Mouse (Mus musculus): Measurements from ENCODE around the gene Tmem215. TPM values are rescaled to one million over a fixed set of nuclear protein-coding genes. Genes with fewer than 3 reads are reported as not detected.

Tmem215 gene
- polyA plus RNA-seq (2015; fragmentation: Nextera tagmentation; extraction: Ambion mirVana): 0.05 and 0.23 TPM in 2 replicates

DNA sequence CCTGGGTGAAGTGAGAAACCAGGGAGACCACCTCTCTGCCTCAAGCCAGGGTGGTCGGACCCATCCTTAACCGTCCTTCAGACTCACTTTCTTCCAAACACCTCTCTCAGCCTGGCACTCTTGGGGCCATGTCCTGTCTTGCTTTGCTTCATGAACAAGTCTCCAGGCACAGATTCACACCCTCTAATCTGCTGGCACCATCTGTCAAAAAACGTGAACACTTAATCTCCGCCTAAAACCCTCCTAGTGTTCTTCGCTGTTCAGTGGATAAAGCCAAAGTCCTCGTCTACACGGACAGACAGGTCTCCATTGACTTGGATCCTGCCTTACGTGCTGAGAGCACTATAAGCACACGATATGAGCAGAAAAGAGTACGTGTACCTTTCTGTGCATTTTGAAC is at the start of gene Tmem215:
Tmem215 (plus strand) TSS at position 301 of the 400 bp plus-strand sequence.
- no peaks in the 10 kb centered on the region for H3K36me3 ChIP-seq (ENCODE audit: insufficient read depth, low read length)
- H3K27ac ChIP-seq (ENCODE audit: low read length): no peak within 1 kb of the TSS
- peak within 1 kb of the TSS; percentile 42 for H3K4me2 ChIP-seq (replicated peaks; ENCODE audit: low read depth, low read length)
- DNase-seq (ENCODE audit: low spot score) (no peak), ATAC-seq (no peak)
- no peak within 1 kb of the TSS for H3K4me3 ChIP-seq (ENCODE audit: low read depth, low read length)
- TF ChIP-seq CTCF (IDR thresholded peaks at IDR 0.05) (no peak), EP300 (IDR thresholded peaks at IDR 0.05) (no peak)
- H3K9ac ChIP-seq (replicated peaks; ENCODE audit: low read depth): no peak within 1 kb of the TSS
- no peaks in the 10 kb centered on the region for H3K9me3 ChIP-seq (ENCODE audit: low read length)
- 76% methylated on average over 10 of the region's 10 CpGs for WGBS
- H3K27me3 ChIP-seq (replicated peaks; ENCODE audit: insufficient read depth, low read length): 0 out of 2 replicates have a peak, but pooled peaks cover 9% of the 10 kb centered on the region
- H3K4me1 ChIP-seq (ENCODE audit: insufficient read depth, low read depth, low read length): no peaks in the 10 kb centered on the region

DNA sequence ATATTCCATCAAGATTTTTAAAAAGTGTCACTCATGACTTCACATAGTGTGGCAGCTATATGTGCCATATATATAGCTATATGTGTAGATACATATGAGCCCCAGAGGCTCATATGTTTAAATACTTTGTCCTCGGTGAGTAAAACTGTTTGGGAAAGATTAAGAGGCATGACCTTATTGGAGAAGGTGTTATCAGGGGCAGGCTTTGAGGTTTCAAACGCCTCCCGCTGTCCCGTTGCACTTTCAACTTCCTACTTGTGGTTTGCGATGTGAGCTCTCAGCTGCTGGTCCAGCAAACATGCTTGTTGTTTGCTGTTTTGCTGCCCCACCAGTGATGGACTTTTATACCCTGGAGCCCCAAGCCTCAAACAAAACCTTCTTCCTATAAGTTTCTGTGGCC is 40.1 kb upstream of the Tmem215 start:
- TF ChIP-seq EP300 (IDR thresholded peaks at IDR 0.05) (no peak), CTCF (IDR thresholded peaks at IDR 0.05) (no peak)
- H3K4me1 ChIP-seq (ENCODE audit: insufficient read depth, low read depth, low read length): no peaks in the 10 kb centered on the region
- H3K4me2 ChIP-seq (replicated peaks; ENCODE audit: low read depth, low read length): no peak overlapping the region
- 66% methylated on average over 5 of the region's 5 CpGs for WGBS
- H3K36me3 ChIP-seq (ENCODE audit: insufficient read depth, low read length): no peaks in the 10 kb centered on the region
- H3K27ac ChIP-seq (ENCODE audit: low read length): no peak overlapping the region
- ATAC-seq (no peak), DNase-seq (ENCODE audit: low spot score) (no peak)
- no peaks in the 10 kb centered on the region for H3K27me3 ChIP-seq (replicated peaks; ENCODE audit: insufficient read depth, low read length)
- H3K9ac ChIP-seq (replicated peaks; ENCODE audit: low read depth): no peak overlapping the region
- H3K4me3 ChIP-seq (ENCODE audit: low read depth, low read length): no peak overlapping the region
- no peaks in the 10 kb centered on the region for H3K9me3 ChIP-seq (ENCODE audit: low read length)

DNA sequence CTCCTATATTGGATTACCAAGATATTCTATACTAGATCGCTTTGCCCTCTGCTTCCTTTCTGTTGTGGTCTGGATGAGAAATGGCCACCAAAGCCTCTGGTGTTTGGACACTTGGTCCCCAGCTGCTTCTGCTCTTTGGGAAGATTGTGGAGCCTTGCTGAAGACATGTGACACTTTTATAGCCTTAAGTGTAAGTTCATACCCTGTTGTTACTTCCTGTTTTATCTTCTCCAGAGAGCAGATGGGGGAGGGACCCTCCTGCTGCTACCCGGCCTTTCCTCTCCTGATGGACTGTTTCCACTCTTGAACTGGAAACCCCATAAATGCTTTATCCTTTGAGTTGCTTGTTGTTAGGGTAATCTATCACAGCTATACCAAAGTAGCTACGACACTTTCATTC is 38.6 kb upstream of the Tmem215 start:
- no peak overlapping the region for H3K27ac ChIP-seq (ENCODE audit: low read length)
- DNase-seq (ENCODE audit: low spot score) (no peak), ATAC-seq (no peak)
- H3K4me2 ChIP-seq (replicated peaks; ENCODE audit: low read depth, low read length): no peak overlapping the region
- H3K4me3 ChIP-seq (ENCODE audit: low read depth, low read length): no peak overlapping the region
- H3K36me3 ChIP-seq (ENCODE audit: insufficient read depth, low read length): no peaks in the 10 kb centered on the region
- TF ChIP-seq EP300 (IDR thresholded peaks at IDR 0.05): no peak
- TF ChIP-seq CTCF (IDR thresholded peaks at IDR 0.05): no peak
- WGBS: 65% methylated on average over 3 of the region's 3 CpGs
- H3K9ac ChIP-seq (replicated peaks; ENCODE audit: low read depth): no peak overlapping the region
- no peaks in the 10 kb centered on the region for H3K9me3 ChIP-seq (ENCODE audit: low read length)
- no peaks in the 10 kb centered on the region for H3K27me3 ChIP-seq (replicated peaks; ENCODE audit: insufficient read depth, low read length)
- no peaks in the 10 kb centered on the region for H3K4me1 ChIP-seq (ENCODE audit: insufficient read depth, low read depth, low read length)

DNA sequence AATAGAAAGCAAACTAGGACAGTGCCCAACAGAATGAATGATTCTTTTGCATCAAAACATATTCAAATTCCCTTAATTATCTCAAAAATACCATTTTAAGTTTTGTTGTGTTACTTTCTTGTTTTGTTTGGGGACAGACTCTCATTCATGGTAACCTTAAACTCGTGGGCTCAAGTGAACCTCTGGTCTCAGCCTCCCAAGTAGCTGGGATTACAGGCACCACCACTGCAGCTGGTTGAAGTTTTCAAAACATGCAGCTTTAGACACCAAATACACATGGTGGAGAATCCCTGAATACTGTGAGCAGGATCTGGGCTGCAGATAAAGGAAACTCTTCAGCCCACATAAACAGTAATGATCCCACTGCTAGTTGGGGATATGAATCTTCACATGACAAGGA is 37.6 kb upstream of the Tmem215 start:
- Histone ChIP-seq H3K4me3 (ENCODE audit: low read depth, low read length) (no peak overlapping the region), H3K27me3 (replicated peaks; ENCODE audit: insufficient read depth, low read length) (no peaks in the 10 kb centered on the region), H3K4me1 (ENCODE audit: insufficient read depth, low read depth, low read length) (no peaks in the 10 kb centered on the region), H3K27ac (ENCODE audit: low read length) (no peak overlapping the region), H3K36me3 (ENCODE audit: insufficient read depth, low read length) (no peaks in the 10 kb centered on the region), H3K9me3 (ENCODE audit: low read length) (no peaks in the 10 kb centered on the region), H3K9ac (replicated peaks; ENCODE audit: low read depth) (no peak overlapping the region), H3K4me2 (replicated peaks; ENCODE audit: low read depth, low read length) (no peak overlapping the region)
- TF ChIP-seq EP300 (IDR thresholded peaks at IDR 0.05): no peak
- no peak for TF ChIP-seq CTCF (IDR thresholded peaks at IDR 0.05)
- WGBS: 38% methylated on average over 1 of the region's 1 CpGs
- no peak for ATAC-seq
- no peak for DNase-seq (ENCODE audit: low spot score)

DNA sequence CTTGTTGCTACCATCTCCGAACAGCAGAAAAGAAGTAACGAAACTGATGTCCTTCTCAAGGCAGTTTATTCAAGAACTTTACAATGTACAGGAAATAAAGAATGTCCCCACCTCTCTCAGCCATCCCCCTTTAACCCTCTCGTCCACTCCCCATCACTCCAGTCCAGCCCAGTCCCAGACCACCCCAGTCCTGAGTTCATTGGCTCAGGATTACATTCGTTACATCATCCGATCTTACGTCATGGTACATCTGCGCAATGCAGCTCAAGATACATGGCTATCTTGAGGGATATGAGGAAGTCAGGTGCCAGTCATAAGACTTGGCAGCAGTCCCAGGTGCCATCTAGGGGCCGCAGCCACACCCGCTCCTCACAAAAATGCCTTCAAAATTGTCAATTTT is 28.4 kb upstream of the Tmem215 start:
- TF ChIP-seq EP300 (IDR thresholded peaks at IDR 0.05): no peak
- no peak for TF ChIP-seq CTCF (IDR thresholded peaks at IDR 0.05)
- Histone ChIP-seq H3K27ac (ENCODE audit: low read length) (no peak overlapping the region), H3K9me3 (ENCODE audit: low read length) (no peaks in the 10 kb centered on the region), H3K4me3 (ENCODE audit: low read depth, low read length) (no peak overlapping the region), H3K27me3 (replicated peaks; ENCODE audit: insufficient read depth, low read length) (no peaks in the 10 kb centered on the region), H3K36me3 (ENCODE audit: insufficient read depth, low read length) (no peaks in the 10 kb centered on the region), H3K4me1 (ENCODE audit: insufficient read depth, low read depth, low read length) (no peaks in the 10 kb centered on the region), H3K9ac (replicated peaks; ENCODE audit: low read depth) (no peak overlapping the region), H3K4me2 (replicated peaks; ENCODE audit: low read depth, low read length) (no peak overlapping the region)
- WGBS: 88% methylated on average over 9 of the region's 9 CpGs
- no peak for DNase-seq (ENCODE audit: low spot score)
- no peak for ATAC-seq

DNA sequence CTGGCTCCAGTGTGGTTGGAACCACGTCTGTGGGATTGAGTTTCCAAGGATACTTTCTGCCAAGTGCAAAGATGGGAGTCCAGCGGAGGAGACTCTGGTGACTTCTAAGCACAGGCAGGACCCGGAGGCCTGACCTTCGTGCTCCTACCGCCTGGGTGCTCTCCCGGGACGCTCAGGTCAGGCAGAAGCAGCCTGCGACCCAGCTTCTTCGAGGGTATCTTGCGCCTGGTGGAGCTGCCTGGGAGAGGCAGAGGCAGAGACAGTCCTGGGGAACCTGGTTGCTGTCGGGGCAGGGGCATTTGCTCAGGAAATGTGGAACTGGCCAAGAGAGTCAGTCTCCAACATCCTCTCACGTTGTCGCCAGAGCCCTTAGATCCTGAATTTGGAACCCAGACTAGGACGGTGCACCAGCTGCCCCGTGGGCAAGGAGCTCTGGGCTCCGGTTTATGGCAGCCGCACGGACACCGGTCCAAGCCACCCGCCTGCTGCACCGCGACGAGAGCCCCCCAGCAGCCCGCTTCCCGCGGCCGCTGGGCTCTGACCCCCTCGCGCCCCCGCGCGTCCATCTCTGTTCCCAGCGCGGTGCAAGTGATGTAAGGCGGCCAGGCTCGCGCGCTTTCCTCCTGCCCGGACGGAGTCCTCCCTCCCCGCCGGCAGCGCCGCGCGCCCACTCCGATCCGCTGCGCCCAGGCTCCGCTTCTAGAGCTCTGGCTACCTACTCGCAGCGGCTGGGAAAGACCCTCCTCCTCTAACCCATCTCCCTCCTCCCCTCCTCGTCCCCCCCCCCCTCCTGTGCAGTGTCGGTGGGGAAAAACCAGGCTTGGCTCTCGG is 935 bp downstream of the Tmem215 start:
- H3K27me3 ChIP-seq (replicated peaks; ENCODE audit: insufficient read depth, low read length): 0 out of 2 replicates have a peak, but pooled peaks cover 9% of the 10 kb centered on the region
- DNase-seq (ENCODE audit: low spot score) (peak; percentile 8), ATAC-seq (no peak)
- H3K9me3 ChIP-seq (ENCODE audit: low read length): no peaks in the 10 kb centered on the region
- 4% methylated on average over 47 of the region's 55 CpGs for WGBS
- no peak overlapping the region for H3K4me3 ChIP-seq (ENCODE audit: low read depth, low read length)
- no peak overlapping the region for H3K9ac ChIP-seq (replicated peaks; ENCODE audit: low read depth)
- H3K27ac ChIP-seq (ENCODE audit: low read length): no peak overlapping the region
- peak overlapping the region; percentile 42 for H3K4me2 ChIP-seq (replicated peaks; ENCODE audit: low read depth, low read length)
- TF ChIP-seq EP300 (IDR thresholded peaks at IDR 0.05): no peak
- no peak for TF ChIP-seq CTCF (IDR thresholded peaks at IDR 0.05)
- no peaks in the 10 kb centered on the region for H3K4me1 ChIP-seq (ENCODE audit: insufficient read depth, low read depth, low read length)
- H3K36me3 ChIP-seq (ENCODE audit: insufficient read depth, low read length): no peaks in the 10 kb centered on the region

Data from lung, postnatal 0 days (tissue).